Mouse (Mus musculus) adrenal gland, adult (tissue): ENCODE results near the gene 4921511C20Rik.

Source experiments
- DNase-seq, 2 experiments: peaks; one replicate each; pipeline ENCODE4 v3.0.0; 2022 to 2023; ENCODE audit warnings: low spot score in 1 of 2; ENCODE audit not compliant: inconsistent age in 2 of 2

4921511C20Rik gene

GRCm38 (mm10) chrX:127393993-127394392, at the start of gene 4921511C20Rik:
4921511C20Rik (plus strand) TSS chrX:127394293.
- DNase-seq, result no peak
